8 mouse cellular contexts compared by ENCODE assay signal in genomic region chr13:42053656-42054055, GRCm38 (mm10). TPM values are rescaled to one million over a fixed set of nuclear protein-coding genes. Genes with fewer than 3 reads are reported as not detected.
A peak's percentile ranks its signal among the peaks of the same experiment; 100 is the strongest.
DNase-seq lines count a peak whose midpoint lies in the region; ATAC-seq and TF ChIP-seq lines count a peak whose summit lies in the region.

No protein-coding gene starts in this region.

- peak overlapping the region; percentile 97 for H3K4me2 ChIP-seq in heart, postnatal 0 days (ENCODE audit: low read depth, low read length)
- peak overlapping the region; percentile 76 for H3K4me2 ChIP-seq in hindbrain, embryonic 16.5 days (ENCODE audit: low read length)
- H3K4me2 ChIP-seq in midbrain, embryonic 16.5 days (ENCODE audit: low read length) = peak overlapping the region; percentile 79

- H3K27me3 ChIP-seq in heart, postnatal 0 days (ENCODE audit: control insufficient read depth, insufficient read depth, low read length) = no peaks in the 10 kb centered on the region
- no peaks in the 10 kb centered on the region for H3K27me3 ChIP-seq in hindbrain, embryonic 16.5 days (replicated peaks; ENCODE audit: control insufficient read depth, insufficient read depth, low read length)
- no peaks in the 10 kb centered on the region for H3K27me3 ChIP-seq in midbrain, embryonic 16.5 days (ENCODE audit: control insufficient read depth, insufficient read depth, low read depth, low read length)

- no peak for TF ChIP-seq CTCF in heart, postnatal 0 days (IDR thresholded peaks at IDR 0.05; ENCODE audit: low read depth)

- no peak for ATAC-seq in heart, postnatal 0 days (ENCODE audit: insufficient read depth, low read depth)
- no peak for ATAC-seq in hindbrain, embryonic 16.5 days
- no peak for ATAC-seq in midbrain, embryonic 16.5 days

- H3K4me3 ChIP-seq in heart, postnatal 0 days (ENCODE audit: low read depth, low read length) = peak overlapping the region; percentile 93
- peak overlapping the region; percentile 72 for H3K4me3 ChIP-seq in hindbrain, embryonic 16.5 days (ENCODE audit: low read length)
- H3K4me3 ChIP-seq in midbrain, embryonic 16.5 days (ENCODE audit: low read depth, low read length) = peak overlapping the region; percentile 67

- H3K9me3 ChIP-seq in heart, postnatal 0 days (replicated peaks; ENCODE audit: control insufficient read depth, low read length) = no peaks in the 10 kb centered on the region
- H3K9me3 ChIP-seq in hindbrain, embryonic 16.5 days (ENCODE audit: control insufficient read depth, low read length) = no peaks in the 10 kb centered on the region
- H3K9me3 ChIP-seq in midbrain, embryonic 16.5 days (replicated peaks; ENCODE audit: control insufficient read depth, low read length, poor library complexity, severe bottlenecking) = no peaks in the 10 kb centered on the region

- peak overlapping the region; percentile 86 for H3K9ac ChIP-seq in heart, postnatal 0 days (replicated peaks; ENCODE audit: low read depth, low read length)
- H3K9ac ChIP-seq in hindbrain, embryonic 16.5 days (ENCODE audit: low read depth, low read length) = peak overlapping the region; percentile 76
- peak overlapping the region; percentile 86 for H3K9ac ChIP-seq in midbrain, embryonic 16.5 days (ENCODE audit: low read depth, low read length)

- peaks cover 17% of the 10 kb centered on the region; the same call in 1 of the 2 replicates for H3K4me1 ChIP-seq in heart, postnatal 0 days (ENCODE audit: control insufficient read depth, insufficient read depth)
- H3K4me1 ChIP-seq in hindbrain, embryonic 16.5 days (ENCODE audit: control insufficient read depth, insufficient read depth, low read depth, low read length) = peaks cover 17% of the 10 kb centered on the region
- peaks cover 28% of the 10 kb centered on the region for H3K4me1 ChIP-seq in midbrain, embryonic 16.5 days (ENCODE audit: control insufficient read depth, insufficient read depth, low read length)

- H3K27ac ChIP-seq in heart, postnatal 0 days (ENCODE audit: low read depth) = no peak overlapping the region
- peak overlapping the region; percentile 93; the same call in 1 of the 2 replicates for H3K27ac ChIP-seq in hindbrain, embryonic 16.5 days (ENCODE audit: low read depth, low read length)
- H3K27ac ChIP-seq in midbrain, embryonic 16.5 days (ENCODE audit: low read length) = peak overlapping the region; percentile 91; the same call in 1 of the 2 replicates

- TF ChIP-seq EP300 in heart, postnatal 0 days (IDR thresholded peaks at IDR 0.05; ENCODE audit: low read depth) = no peak

- DNase-seq in heart, postnatal 0 days (ENCODE audit: low spot score) = no peak
- no peak for DNase-seq in heart, adult 18-20 months
- peak; percentile 25 for DNase-seq in c-Kit-positive CD71-positive TER-119-negative erythroid progenitor cells, embryonic 14.5 days (ENCODE audit: low read depth)
- DNase-seq in thymus, postnatal 4 days = no peak
- DNase-seq in left cerebral cortex, adult 18-20 months (ENCODE audit: low spot score in 2 of 2) = no peak
- DNase-seq in frontal cortex, adult 2 months (ENCODE audit: extremely low spot score in 1 of 2, low spot score in 1 of 2) = no peak

- peaks cover 23% of the 10 kb centered on the region for H3K36me3 ChIP-seq in heart, postnatal 0 days (replicated peaks; ENCODE audit: control insufficient read depth, insufficient read depth, low read length)
- peaks cover 3% of the 10 kb centered on the region; the same call in 1 of the 2 replicates for H3K36me3 ChIP-seq in hindbrain, embryonic 16.5 days (ENCODE audit: control insufficient read depth, insufficient read depth, low read length)
- H3K36me3 ChIP-seq in midbrain, embryonic 16.5 days (ENCODE audit: control insufficient read depth, insufficient read depth, low read length) = 0 out of 2 replicates have a peak, but pooled peaks cover 4% of the 10 kb centered on the region

- WGBS in heart, postnatal 0 days = 40% methylated on average over 2 of the region's 2 CpGs
- 39% methylated on average over 2 of the region's 2 CpGs for WGBS in hindbrain, embryonic 16.5 days
- WGBS in midbrain, embryonic 16.5 days = 33% methylated on average over 2 of the region's 2 CpGs

RNA-seq across cellular contexts. Expression of gene Hivep1, which starts 1.8 kb away (rescaled TPM):
- 14.0 and 33.5 TPM in 2 replicates for total RNA-seq in heart, postnatal 0 days (2014; rRNA removed; ENCODE audit: low replicate concordance)
- 3.7 and 4.1 TPM in 2 replicates for polyA plus RNA-seq in heart, postnatal 0 days (2015; fragmentation: Nextera tagmentation; extraction: Ambion mirVana)
- 10 to 100 TPM; 23.8 to 25.9 TPM for total RNA-seq in heart, adult 18-20 months (2021)
- polyA plus RNA-seq in hindbrain, embryonic 16.5 days (2015; fragmentation: Nextera tagmentation; extraction: Ambion mirVana) = 14.9 and 15.0 TPM in 2 replicates
- 16.0 and 18.3 TPM in 2 replicates for polyA plus RNA-seq in midbrain, embryonic 16.5 days (2015; fragmentation: Nextera tagmentation; extraction: Ambion mirVana)
- total RNA-seq in left cerebral cortex, adult 18-20 months (2021) = 10 to 100 TPM; 69.0 to 78.6 TPM
- polyA plus RNA-seq in frontal cortex, adult 2 months (2012; rRNA removed) = 27.7 and 28.2 TPM in 2 replicates
